Mouse (Mus musculus) telencephalon, adult 2 months (tissue): ENCODE measurements around the gene Fbxo47.

Experiments
- DNase-seq: peaks from one replicate; pipeline ENCODE4 v3.0.0-alpha.2; 2011; ENCODE audit warnings: low read depth, low spot score

The Fbxo47 gene

GRCm38 (mm10) chr11:97830501-97830900, 53.5 kb downstream of the Fbxo47 start:
- no peak for DNase-seq

GRCm38 (mm10) chr11:97829913-97830476, 54.0 kb downstream of the Fbxo47 start:
- no peak for DNase-seq

GRCm38 (mm10) chr11:97829365-97829764, 54.6 kb downstream of the Fbxo47 start:
- no peak for DNase-seq

GRCm38 (mm10) chr11:97827654-97828053, 56.3 kb downstream of the Fbxo47 start:
- DNase-seq = no peak

GRCm38 (mm10) chr11:97826414-97826813, 57.5 kb downstream of the Fbxo47 start:
- no peak for DNase-seq

- no peak for DNase-seq
Measured at GRCm38 (mm10) chr11:97825971-97826370, 58.0 kb downstream of the Fbxo47 start.

- DNase-seq = no peak
Measured at GRCm38 (mm10) chr11:97825295-97825694, 58.7 kb downstream of the Fbxo47 start.

- DNase-seq = no peak
Measured at GRCm38 (mm10) chr11:97824895-97825294, 59.1 kb downstream of the Fbxo47 start.

GRCm38 (mm10) chr11:97824168-97824567, 59.8 kb downstream of the Fbxo47 start:
- no peak for DNase-seq

- no peak for DNase-seq
Measured at GRCm38 (mm10) chr11:97822840-97823603, 60.9 kb downstream of the Fbxo47 start.

GRCm38 (mm10) chr11:97821401-97822064, 62.4 kb downstream of the Fbxo47 start:
- no peak for DNase-seq

GRCm38 (mm10) chr11:97820840-97821239, 63.1 kb downstream of the Fbxo47 start:
- no peak for DNase-seq

GRCm38 (mm10) chr11:97819923-97820322, 64.0 kb downstream of the Fbxo47 start:
- no peak for DNase-seq

- no peak for DNase-seq
Measured at GRCm38 (mm10) chr11:97819102-97819501, 64.9 kb downstream of the Fbxo47 start.

- DNase-seq = no peak
Measured at GRCm38 (mm10) chr11:97818571-97818970, 65.4 kb downstream of the Fbxo47 start.

- no peak for DNase-seq
Measured at GRCm38 (mm10) chr11:97818003-97818402, 66.0 kb downstream of the Fbxo47 start.

GRCm38 (mm10) chr11:97817379-97817778, 66.6 kb downstream of the Fbxo47 start:
- DNase-seq = no peak

GRCm38 (mm10) chr11:97816916-97817315, 67.0 kb downstream of the Fbxo47 start:
- DNase-seq = no peak

- no peak for DNase-seq
Measured at GRCm38 (mm10) chr11:97816176-97816575, 67.8 kb downstream of the Fbxo47 start.

- no peak for DNase-seq
Measured at GRCm38 (mm10) chr11:97815736-97816135, 68.2 kb downstream of the Fbxo47 start.

GRCm38 (mm10) chr11:97813746-97814515, 70.0 kb downstream of the Fbxo47 start:
- no peak for DNase-seq

GRCm38 (mm10) chr11:97813085-97813484, 70.9 kb downstream of the Fbxo47 start:
- no peak for DNase-seq
